Mouse (Mus musculus) megakaryocyte, embryonic 14.5 days (primary cell): Measurements from ENCODE around the gene 4930512M02Rik.
"Not testable (repeated sequence)": the region's sequence is repeated elsewhere in the genome, so short reads cannot be mapped to it uniquely, and the experiment has no call there.

Experiments used
- FLI1 ChIP-seq: IDR thresholded peaks from 2 replicates; pipeline ENCODE4 v1.6.1; 2012; ENCODE audit warnings: low read length, inconsistent platforms, mixed read lengths
- GATA1 ChIP-seq: IDR thresholded peaks from 3 replicates; pipeline ENCODE4 v1.6.1; 2012; ENCODE audit warnings: mixed read lengths, low read length, inconsistent platforms, borderline replicate concordance

DNA sequence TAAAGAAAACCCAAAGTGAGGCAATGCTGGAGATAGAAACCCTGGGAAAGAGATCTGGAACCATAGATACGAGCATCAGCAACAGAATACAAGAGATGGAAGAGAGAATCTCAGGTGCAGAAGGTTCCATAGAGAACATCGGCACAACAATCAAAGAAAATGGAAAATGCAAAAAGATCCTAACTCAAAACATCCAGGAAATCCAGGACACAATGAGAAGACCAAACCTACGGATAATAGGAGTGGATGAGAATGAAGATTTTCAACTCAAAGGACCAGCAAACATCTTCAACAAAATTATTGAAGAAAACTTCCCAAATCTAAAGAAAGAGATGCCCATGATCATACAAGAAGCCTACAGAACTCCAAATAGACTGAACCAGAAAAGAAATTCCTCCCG is at the start of gene 4930512M02Rik:
- TF ChIP-seq FLI1, GATA1: not testable (repeated sequence)
